Mouse (Mus musculus) testis, adult 2 months (tissue): Measurements from ENCODE around the gene Uevld.

Experiments
- CTCF ChIP-seq: fragments of 200-500 bp; IDR thresholded peaks from 2 replicates; pipeline ENCODE4 v1.5.1; 2012; ENCODE audit warnings: low read depth, mild to moderate bottlenecking, inconsistent platforms, low read length, moderate library complexity; ENCODE audit not compliant: control insufficient read depth, insufficient read depth, insufficient replicate concordance
- POLR2A ChIP-seq: fragments of 200-500 bp; IDR thresholded peaks from 2 replicates; pipeline ENCODE4 v1.6.1; 2012; ENCODE audit warnings: low read depth, mild to moderate bottlenecking, inconsistent platforms, low read length, moderate library complexity; ENCODE audit not compliant: control insufficient read depth

- TF ChIP-seq POLR2A = no peak
- no peak for TF ChIP-seq CTCF
Observed at GRCm38 (mm10) chr7:46997008-46997407, 38.7 kb upstream of the Uevld start.
